ENCODE assay signal across 8 mouse cellular contexts in the genomic region with DNA sequence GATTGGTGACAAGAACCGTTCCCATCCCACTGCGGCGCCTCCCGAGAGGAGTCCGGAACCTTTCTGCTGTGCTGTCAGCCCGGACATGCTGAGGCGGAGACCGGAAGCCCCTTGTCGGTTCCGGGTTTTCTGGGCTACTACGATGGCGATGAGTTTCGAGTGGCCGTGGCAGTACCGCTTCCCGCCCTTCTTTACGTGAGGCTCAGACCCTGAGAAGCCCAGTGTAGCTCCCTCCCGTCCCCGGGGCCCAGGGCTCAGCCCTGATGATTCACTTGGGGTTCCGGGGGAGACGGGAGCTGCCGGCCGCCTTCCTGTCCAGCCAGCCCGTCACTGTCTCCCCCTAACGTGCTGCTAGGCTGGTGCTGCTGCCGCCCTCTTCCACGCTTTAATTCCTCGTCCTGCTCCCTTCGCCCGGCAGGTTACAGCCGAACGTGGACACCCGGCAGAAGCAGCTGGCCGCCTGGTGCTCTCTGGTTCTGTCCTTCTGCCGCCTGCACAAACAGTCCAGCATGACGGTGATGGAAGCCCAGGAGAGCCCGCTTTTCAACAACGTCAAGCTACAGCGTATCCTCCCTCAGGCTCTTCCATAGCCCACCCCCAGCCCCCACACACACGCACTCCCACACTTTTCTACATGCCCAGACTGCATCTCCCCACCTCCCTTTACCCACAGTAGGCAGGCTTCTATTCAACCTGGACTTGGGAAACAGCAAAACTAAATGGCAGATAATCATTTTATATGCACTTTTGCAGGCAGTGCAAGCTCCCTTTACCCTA. TPM values are rescaled to one million over a fixed set of nuclear protein-coding genes. Genes with fewer than 3 reads are reported as not detected.
DNase-seq lines count a peak whose midpoint lies in the region; ATAC-seq and TF ChIP-seq lines count a peak whose summit lies in the region.

A gene (plus strand): TSS at position 95 of the 777 bp plus-strand sequence.

- peak within 1 kb of the TSS; percentile 92 for H3K27ac ChIP-seq in embryonic facial prominence, embryonic 12.5 days
- H3K27ac ChIP-seq in kidney, adult 2 months (ENCODE audit: insufficient read depth, low read depth, low read length) = peak within 1 kb of the TSS; percentile 94
- H3K27ac ChIP-seq in limb, embryonic 12.5 days = peak within 1 kb of the TSS; percentile 88
- peak within 1 kb of the TSS; percentile 88 for H3K27ac ChIP-seq in midbrain, embryonic 14.5 days (replicated peaks; ENCODE audit: low read depth, low read length)

- H3K27me3 ChIP-seq in embryonic facial prominence, embryonic 12.5 days = no peaks in the 10 kb centered on the region
- no peaks in the 10 kb centered on the region for H3K27me3 ChIP-seq in kidney, adult 2 months (replicated peaks; ENCODE audit: control insufficient read depth, insufficient read depth, low read length)
- no peaks in the 10 kb centered on the region; the same call in 1 of the 2 replicates for H3K27me3 ChIP-seq in limb, embryonic 12.5 days
- H3K27me3 ChIP-seq in midbrain, embryonic 14.5 days (ENCODE audit: control insufficient read depth, insufficient read depth, low read length) = no peaks in the 10 kb centered on the region

- peak; percentile 88 for DNase-seq in 3134 (ENCODE audit: extremely low read depth, insufficient read length, low spot score)
- peak; percentile 92 for DNase-seq in adrenal gland, postnatal 14 days
- DNase-seq in heart, adult 18-20 months = peak; percentile 89 to 95
- DNase-seq in kidney, adult 2 months = peak; percentile 91
- DNase-seq in midbrain, embryonic 14.5 days = peak; percentile 92
- DNase-seq in spleen, adult 12 weeks (ENCODE audit: low spot score) = peak; percentile 77

- peak within 1 kb of the TSS; percentile 90 for H3K9ac ChIP-seq in embryonic facial prominence, embryonic 12.5 days
- H3K9ac ChIP-seq in limb, embryonic 12.5 days (replicated peaks) = peak within 1 kb of the TSS; percentile 90
- H3K9ac ChIP-seq in midbrain, embryonic 14.5 days (replicated peaks; ENCODE audit: low read length) = peak within 1 kb of the TSS; percentile 88

- peak within 1 kb of the TSS; percentile 90 for H3K4me3 ChIP-seq in embryonic facial prominence, embryonic 12.5 days
- H3K4me3 ChIP-seq in kidney, adult 2 months (ENCODE audit: insufficient read depth, low read depth, low read length) = peak within 1 kb of the TSS; percentile 95
- peak within 1 kb of the TSS; percentile 90 for H3K4me3 ChIP-seq in limb, embryonic 12.5 days (replicated peaks)
- peak within 1 kb of the TSS; percentile 93 for H3K4me3 ChIP-seq in midbrain, embryonic 14.5 days (replicated peaks; ENCODE audit: low read depth, low read length)

- peaks cover 14% of the 10 kb centered on the region for H3K4me1 ChIP-seq in embryonic facial prominence, embryonic 12.5 days
- H3K4me1 ChIP-seq in kidney, adult 2 months (ENCODE audit: control insufficient read depth, insufficient read depth, low read length) = peaks cover 5% of the 10 kb centered on the region; the same call in 1 of the 2 replicates
- peaks cover 18% of the 10 kb centered on the region for H3K4me1 ChIP-seq in limb, embryonic 12.5 days (replicated peaks)
- peaks cover 14% of the 10 kb centered on the region; the same call in 1 of the 2 replicates for H3K4me1 ChIP-seq in midbrain, embryonic 14.5 days (ENCODE audit: control insufficient read depth, insufficient read depth, low read length)

- under 1% methylated on average over 40 of the region's 40 CpGs for WGBS in embryonic facial prominence, embryonic 12.5 days
- WGBS in kidney, adult 2 months = under 1% methylated on average over 40 of the region's 40 CpGs
- WGBS in limb, embryonic 12.5 days = under 1% methylated on average over 40 of the region's 40 CpGs
- under 1% methylated on average over 40 of the region's 40 CpGs for WGBS in midbrain, embryonic 14.5 days

- no peaks in the 10 kb centered on the region for H3K9me3 ChIP-seq in embryonic facial prominence, embryonic 12.5 days
- H3K9me3 ChIP-seq in limb, embryonic 12.5 days = no peaks in the 10 kb centered on the region
- no peaks in the 10 kb centered on the region for H3K9me3 ChIP-seq in midbrain, embryonic 14.5 days (ENCODE audit: control insufficient read depth, low read length)

- peaks cover 3% of the 10 kb centered on the region; the same call in 1 of the 2 replicates for H3K36me3 ChIP-seq in embryonic facial prominence, embryonic 12.5 days
- H3K36me3 ChIP-seq in kidney, adult 2 months (ENCODE audit: control insufficient read depth, insufficient read depth, low read length) = no peaks in the 10 kb centered on the region
- H3K36me3 ChIP-seq in limb, embryonic 12.5 days = peaks cover 20% of the 10 kb centered on the region
- H3K36me3 ChIP-seq in midbrain, embryonic 14.5 days (ENCODE audit: control insufficient read depth, insufficient read depth, low read length) = peaks cover 3% of the 10 kb centered on the region

- TF ChIP-seq POLR2A in kidney, adult 2 months (IDR thresholded peaks at IDR 0.05; ENCODE audit: low read depth, low read length) = peak; percentile 78

- TF ChIP-seq CTCF in kidney, adult 2 months (conservative IDR thresholded peaks at IDR 0.05; ENCODE audit: insufficient read depth, insufficient read length, low read depth, low read length) = no peak

- ATAC-seq in embryonic facial prominence, embryonic 12.5 days (ENCODE audit: insufficient number of reproducible peaks, insufficient read depth, low FRiP score, low TSS enrichment) = peak; percentile 64; the same call in 1 of the 2 replicates
- peak; percentile 54 for ATAC-seq in limb, embryonic 12.5 days (ENCODE audit: insufficient number of reproducible peaks, insufficient read depth, low FRiP score, low TSS enrichment, low read depth)
- ATAC-seq in midbrain, embryonic 14.5 days (ENCODE audit: low FRiP score, low TSS enrichment) = peak; percentile 71; the same call in 1 of the 2 replicates

- peak within 1 kb of the TSS; percentile 89 for H3K4me2 ChIP-seq in embryonic facial prominence, embryonic 12.5 days (replicated peaks)
- peak within 1 kb of the TSS; percentile 95 for H3K4me2 ChIP-seq in limb, embryonic 12.5 days
- peak within 1 kb of the TSS; percentile 82 for H3K4me2 ChIP-seq in midbrain, embryonic 14.5 days (ENCODE audit: low read length)

RNA-seq across cellular contexts. Expression of the gene that starts here (rescaled TPM):
- 116 and 120 TPM in 2 replicates for total RNA-seq in adrenal gland, postnatal 14 days (2021)
- polyA plus RNA-seq in embryonic facial prominence, embryonic 12.5 days (2016; fragmentation: Nextera tagmentation; extraction: Ambion mirVana) = 93.6 and 99.3 TPM in 2 replicates
- total RNA-seq in heart, adult 18-20 months (2021) = 100 to 1,000 TPM in 1 of 2 experiments, 10 to 100 TPM in 1; 87.3 to 107 TPM
- polyA plus RNA-seq in kidney, adult 2 months (2012; rRNA removed) = 112 and 116 TPM in 2 replicates
- polyA plus RNA-seq in limb, embryonic 12.5 days (2016; fragmentation: Nextera tagmentation; extraction: Ambion mirVana) = 94.1 and 104 TPM in 2 replicates
- 111 and 134 TPM in 2 replicates for polyA plus RNA-seq in midbrain, embryonic 14.5 days (2014; fragmentation: Nextera tagmentation; extraction: Ambion mirVana)

Comparison
In these comparisons a context has a peak if more than half of its experiments do, and no peak if none do; other contexts are left out.
1. Peak in every context shown above with its lines: DNase-seq, ATAC-seq, H3K4me3 ChIP-seq and H3K27ac ChIP-seq.